Mouse (Mus musculus) midbrain, postnatal 0 days (tissue): Measurements from ENCODE around the gene Tle6. TPM values are rescaled to one million over a fixed set of nuclear protein-coding genes. Genes with fewer than 3 reads are reported as not detected.
A peak's percentile ranks its signal among the peaks of the same experiment; 100 is the strongest.

ENCODE experiments used
- ATAC-seq: fragments of 200-750 bp; cut with Nextera tagmentation; 2 replicates; pipeline ENCODE4 v1.8.0; 2017; ENCODE audit warnings: moderate number of reproducible peaks, mild to moderate bottlenecking, moderate TSS enrichment, moderate library complexity; ENCODE audit not compliant: low FRiP score
- DNase-seq: peaks from one replicate; pipeline ENCODE4 v3.0.0-alpha.2; 2015; ENCODE audit warnings: low spot score
- H3K27ac ChIP-seq: fragments of 300-500 bp; sonication (generic); 2 replicates; pipeline ENCODE4 v1.5.1; 2014; ENCODE audit warnings: low read depth, mild to moderate bottlenecking, low read length, mixed read lengths
- H3K27me3 ChIP-seq: fragments of 300-500 bp; sonication (generic); 2 replicates; pipeline ENCODE4 v1.6.1; 2014; ENCODE audit warnings: low read length, control low read depth, mixed read lengths; ENCODE audit not compliant: insufficient read depth
- H3K36me3 ChIP-seq: fragments of 300-500 bp; sonication (generic); 2 replicates; pipeline ENCODE4 v1.6.1; 2014; ENCODE audit warnings: low read length, control low read depth, mixed read lengths; ENCODE audit not compliant: insufficient read depth
- H3K4me1 ChIP-seq: fragments of 300-500 bp; sonication (generic); 2 replicates; pipeline ENCODE4 v1.6.1; 2014; ENCODE audit warnings: mild to moderate bottlenecking, control low read depth, antibody characterized with exemption, low read length, mixed read lengths; ENCODE audit not compliant: insufficient read depth
- H3K4me2 ChIP-seq: fragments of 300-500 bp; sonication (generic); 2 replicates; pipeline ENCODE4 v1.6.1; 2014; ENCODE audit warnings: low read depth, mild to moderate bottlenecking, low read length, mixed read lengths; ENCODE audit not compliant: poor library complexity, severe bottlenecking
- H3K4me3 ChIP-seq: fragments of 300-500 bp; sonication (generic); 2 replicates; pipeline ENCODE4 v1.5.1; 2014; ENCODE audit warnings: low read depth, mild to moderate bottlenecking, low read length, moderate library complexity
- H3K9ac ChIP-seq: fragments of 300-500 bp; sonication (generic); replicated peaks from 2 replicates; pipeline ENCODE4 v1.6.1; 2014; ENCODE audit warnings: mild to moderate bottlenecking, low read length, moderate library complexity, mixed read lengths; ENCODE audit not compliant: poor library complexity, severe bottlenecking
- H3K9me3 ChIP-seq: fragments of 300-500 bp; sonication (generic); 2 replicates; pipeline ENCODE4 v1.6.1; 2016; ENCODE audit warnings: low read length, control low read depth
- CTCF ChIP-seq: IDR thresholded peaks from 2 replicates; pipeline ENCODE4 v1.5.1; 2016; ENCODE audit warnings: antibody characterized with exemption, mild to moderate bottlenecking
- WGBS: fragments of 180-500 bp; shearing (Covaris S2); extraction: QIAGEN DNeasy Blood & Tissue Kit; methylation state at CpG from one replicate; pipeline ENCODE4 v1.1.7; 2014; 5-methylcytosine and 5-hydroxymethylcytosine counted together
- polyA plus RNA-seq: library from polyadenylated mRNA; unstranded; fragments of >200 nt; fragmentation: Nextera tagmentation; extraction: Ambion mirVana; gene quantifications from 2 replicates; pipeline ENCODE4 v1.2.1, GENCODE M21; 2015
- total RNA-seq: library from RNA; depleted of rRNA; stranded (reverse); fragments of >200 nt; gene quantifications from 2 replicates; pipeline ENCODE4 v1.2.3, GENCODE M21; 2014

The Tle6 gene
- total and polyA plus RNA-seq, 2 experiments from 2014 or later: 7.5 to 13.3 TPM

DNA sequence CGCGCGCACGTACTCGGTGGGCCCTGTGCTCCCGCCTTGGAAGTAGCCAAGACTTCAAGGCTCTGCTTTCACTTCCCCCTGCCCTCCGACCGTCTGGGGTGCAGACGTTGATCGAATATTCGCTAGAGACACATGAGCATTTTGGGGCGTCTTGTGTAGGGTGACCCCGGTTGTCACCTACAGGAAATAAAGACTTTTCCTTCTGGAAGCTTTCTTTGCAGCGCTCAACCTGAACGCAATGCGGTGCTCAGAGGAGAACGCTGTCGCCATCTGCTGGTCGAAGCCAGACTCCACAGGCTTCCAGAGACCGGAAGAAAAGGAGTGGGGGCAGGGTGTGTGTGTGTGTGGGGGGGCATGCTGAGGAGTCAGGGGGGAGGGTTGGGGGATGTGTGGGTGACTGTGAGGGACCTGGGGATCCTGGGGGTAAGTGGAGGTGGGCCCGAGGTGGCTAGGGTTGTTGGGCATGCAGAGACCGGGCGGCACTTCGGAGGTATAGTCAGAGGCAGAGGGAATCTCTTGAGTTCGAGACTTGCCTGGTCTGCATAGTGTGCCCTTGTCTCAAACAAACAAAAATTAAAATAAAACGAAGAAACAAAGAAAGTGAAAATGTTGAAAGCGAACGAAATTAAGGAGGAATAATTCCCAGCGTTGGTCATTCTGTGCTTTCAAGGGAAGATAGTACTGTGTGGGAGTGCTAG, 4.2 kb upstream of the Tle6 start:
- H3K36me3 ChIP-seq: no peaks in the 10 kb centered on the region
- 20% methylated on average over 29 of the region's 29 CpGs for WGBS
- peak; percentile 93 for TF ChIP-seq CTCF
- peaks cover 7% of the 10 kb centered on the region; the same call in 1 of the 2 replicates for H3K4me1 ChIP-seq
- peak overlapping the region; percentile 53 for H3K4me2 ChIP-seq
- H3K9me3 ChIP-seq: no peaks in the 10 kb centered on the region
- peak; percentile 95 for DNase-seq
- H3K4me3 ChIP-seq: peak overlapping the region; percentile 38
- ATAC-seq: peak; percentile 39
- 0 out of 2 replicates have a peak overlapping the region, but pooled peaks have one; percentile 9 for H3K9ac ChIP-seq
- H3K27ac ChIP-seq: peak overlapping the region; percentile 87
- H3K27me3 ChIP-seq: no peaks in the 10 kb centered on the region

DNA sequence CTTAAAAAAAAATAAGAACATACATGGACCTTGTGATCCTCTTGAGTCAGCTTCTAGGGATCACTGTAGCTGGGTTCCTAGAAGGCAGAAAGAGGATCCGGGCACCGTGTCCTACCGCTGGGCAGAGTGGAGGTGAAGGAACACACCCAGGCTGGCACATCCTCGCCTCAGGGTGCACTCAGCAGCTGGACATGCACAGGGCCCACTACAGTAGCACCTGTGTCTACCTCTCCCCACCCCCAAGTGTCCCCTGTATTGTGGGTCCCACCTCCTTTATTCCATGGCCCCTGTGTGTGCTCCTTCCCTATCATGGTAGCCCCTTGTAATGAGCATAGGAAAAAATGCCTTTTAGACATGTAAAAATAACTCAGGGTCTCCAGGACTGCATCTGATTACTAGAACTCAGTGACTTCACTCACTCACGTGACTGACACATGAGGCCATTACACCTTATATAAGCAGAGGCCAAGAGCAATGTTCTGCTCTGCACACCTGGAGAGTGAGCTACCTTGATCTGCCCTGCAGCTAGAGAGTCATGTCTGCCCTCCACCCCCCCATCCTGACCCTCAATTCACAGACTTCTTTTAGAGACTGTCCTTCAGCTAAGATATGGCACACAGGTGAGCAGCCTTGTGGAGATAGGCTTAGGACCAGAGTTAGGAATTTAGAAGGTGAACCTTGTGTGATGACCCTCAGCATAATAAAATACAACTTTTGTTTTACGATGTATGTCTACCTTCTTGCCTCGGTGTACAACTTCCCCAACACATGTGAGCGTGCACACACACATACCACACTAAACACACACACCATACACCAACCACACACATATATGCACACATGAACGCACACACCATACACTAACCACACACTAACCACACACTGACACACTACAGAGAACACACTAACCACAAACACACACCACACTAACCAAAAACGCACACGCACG, 3.4 kb upstream of the Tle6 start:
- Histone ChIP-seq H3K9me3 (no peaks in the 10 kb centered on the region), H3K9ac (no peak overlapping the region), H3K4me3 (peak overlapping the region; percentile 8; the same call in 1 of the 2 replicates), H3K4me2 (peak overlapping the region; percentile 53), H3K27me3 (no peaks in the 10 kb centered on the region), H3K4me1 (peaks cover 7% of the 10 kb centered on the region; the same call in 1 of the 2 replicates), H3K27ac (peak overlapping the region; percentile 51; the same call in 1 of the 2 replicates), H3K36me3 (no peaks in the 10 kb centered on the region)
- TF ChIP-seq CTCF: no peak
- ATAC-seq: no peak; the same call in 1 of the 2 replicates
- no peak for DNase-seq
- 81% methylated on average over 12 of the region's 12 CpGs for WGBS

DNA sequence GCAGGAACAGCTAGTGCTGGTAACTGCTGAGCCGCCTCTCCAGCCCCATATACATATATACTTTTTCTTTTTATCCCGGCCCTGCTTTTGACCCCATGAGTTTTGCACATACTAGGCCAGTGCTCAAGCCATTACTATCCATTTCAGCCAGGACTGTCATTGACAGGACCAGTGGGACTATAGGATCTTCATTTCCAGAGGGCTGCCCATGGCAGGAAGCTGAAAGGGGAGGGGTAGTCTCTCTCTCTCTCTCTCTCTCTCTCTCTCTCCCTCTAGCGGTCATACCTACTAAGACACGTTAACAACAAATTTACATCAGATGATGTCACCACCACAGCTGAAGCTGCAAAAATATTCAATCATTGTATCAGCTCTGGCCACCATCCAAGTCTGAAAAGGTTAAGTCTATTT, 1.9 kb upstream of the Tle6 start:
- Histone ChIP-seq H3K4me3 (no peak overlapping the region), H3K36me3 (no peaks in the 10 kb centered on the region), H3K9ac (no peak overlapping the region), H3K9me3 (no peaks in the 10 kb centered on the region), H3K27me3 (peaks cover 3% of the 10 kb centered on the region; the same call in 1 of the 2 replicates), H3K4me1 (peaks cover 7% of the 10 kb centered on the region; the same call in 1 of the 2 replicates), H3K27ac (no peak overlapping the region), H3K4me2 (no peak overlapping the region)
- 17% methylated on average over 4 of the region's 4 CpGs for WGBS
- DNase-seq (peak; percentile 85), ATAC-seq (no peak)
- TF ChIP-seq CTCF: peak; percentile 83

DNA sequence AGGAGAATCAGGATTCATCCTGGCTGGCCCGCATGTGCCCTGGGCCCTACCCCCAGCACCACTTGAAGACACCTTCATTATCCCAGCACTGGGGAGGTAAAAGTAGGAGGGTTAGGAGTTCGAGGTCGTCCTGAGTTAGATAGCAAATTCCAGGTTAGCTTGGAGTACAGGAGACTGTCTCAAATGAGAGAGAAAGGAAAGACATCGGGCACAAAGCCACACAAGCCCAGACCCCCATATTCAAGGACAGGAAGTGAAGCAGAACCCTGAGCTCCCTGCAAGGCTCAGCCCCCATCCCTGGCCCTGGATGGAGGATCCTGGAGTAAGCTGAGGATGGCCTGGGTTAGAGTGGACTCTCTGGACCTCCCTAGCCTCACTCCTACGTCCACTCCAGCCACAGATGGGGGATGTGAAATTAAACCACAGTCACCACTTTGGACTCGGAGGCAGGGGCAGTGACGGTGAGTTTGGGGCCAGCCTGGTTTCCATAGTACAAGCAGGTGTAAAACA, 578 bp upstream of the Tle6 start:
- H3K4me3 ChIP-seq: no peak overlapping the region
- WGBS: 12% methylated on average over 7 of the region's 7 CpGs
- no peak for DNase-seq

GRCm38 (mm10) chr10:81600096-81600495, 777 bp downstream of the Tle6 start:
- no peak for TF ChIP-seq CTCF
- Histone ChIP-seq H3K4me1 (peaks cover 25% of the 10 kb centered on the region; the same call in 1 of the 2 replicates), H3K4me2 (no peak overlapping the region), H3K9ac (no peak overlapping the region), H3K9me3 (no peaks in the 10 kb centered on the region), H3K27me3 (peaks cover 7% of the 10 kb centered on the region; the same call in 1 of the 2 replicates), H3K4me3 (no peak overlapping the region), H3K36me3 (no peaks in the 10 kb centered on the region), H3K27ac (no peak overlapping the region)
- ATAC-seq (no peak), DNase-seq (no peak)
- 54% methylated on average over 10 of the region's 10 CpGs for WGBS

More for the DNA sequence above, 578 bp upstream of the Tle6 start:
- no peak overlapping the region for H3K9ac ChIP-seq
- no peak for TF ChIP-seq CTCF
- H3K27me3 ChIP-seq: peaks cover 3% of the 10 kb centered on the region; the same call in 1 of the 2 replicates
- H3K27ac ChIP-seq: no peak overlapping the region
- no peak for ATAC-seq
- H3K9me3 ChIP-seq: no peaks in the 10 kb centered on the region
- H3K4me2 ChIP-seq: peak overlapping the region; percentile 81
- H3K4me1 ChIP-seq: peaks cover 15% of the 10 kb centered on the region; the same call in 1 of the 2 replicates
- H3K36me3 ChIP-seq: no peaks in the 10 kb centered on the region
